Mouse (Mus musculus): ENCODE results near the gene Lpcat3. TPM values are rescaled to one million over a fixed set of nuclear protein-coding genes. Genes with fewer than 3 reads are reported as not detected.

Lpcat3 gene
- polyA plus RNA-seq, 1 experiment from 2014 or later: 43.6 TPM

- WGBS: 88% methylated on average over 10 of the region's 10 CpGs
- no peak for DNase-seq (ENCODE audit: low spot score)
- H3K4me3 ChIP-seq: peak overlapping the region; percentile 77
- H3K27ac ChIP-seq: peak overlapping the region; percentile 99
- no peaks in the 10 kb centered on the region for H3K9me3 ChIP-seq
- peaks cover 43% of the 10 kb centered on the region for H3K4me1 ChIP-seq (replicated peaks)
- H3K36me3 ChIP-seq: peaks cover 19% of the 10 kb centered on the region
- no peaks in the 10 kb centered on the region for H3K27me3 ChIP-seq (ENCODE audit: insufficient read depth, poor library complexity, severe bottlenecking)
Measured at GRCm38 (mm10) chr6:124739231-124739796, 76.5 kb downstream of the Lpcat3 start.

- Histone ChIP-seq H3K27me3 (ENCODE audit: insufficient read depth, poor library complexity, severe bottlenecking) (no peaks in the 10 kb centered on the region), H3K36me3 (peaks cover 29% of the 10 kb centered on the region), H3K9me3 (no peaks in the 10 kb centered on the region), H3K4me1 (replicated peaks) (peaks cover 51% of the 10 kb centered on the region), H3K4me3 (peak overlapping the region; percentile 77), H3K27ac (peak overlapping the region; percentile 99)
- DNase-seq (ENCODE audit: low spot score): no peak
- WGBS: under 1% methylated on average over 29 of the region's 29 CpGs
Measured at GRCm38 (mm10) chr6:124740211-124740887, 77.5 kb downstream of the Lpcat3 start.

- Histone ChIP-seq H3K27ac (peak within 1 kb of the TSS; percentile 99), H3K9me3 (no peaks in the 10 kb centered on the region), H3K4me3 (peak within 1 kb of the TSS; percentile 77), H3K4me1 (replicated peaks) (peaks cover 59% of the 10 kb centered on the region), H3K27me3 (ENCODE audit: insufficient read depth, poor library complexity, severe bottlenecking) (no peaks in the 10 kb centered on the region), H3K36me3 (peaks cover 29% of the 10 kb centered on the region)
- under 1% methylated on average over 41 of the region's 41 CpGs for WGBS
- peak; percentile 96 for DNase-seq (ENCODE audit: low spot score)
Measured at GRCm38 (mm10) chr6:124740888-124741761, 78.3 kb downstream of the Lpcat3 start, which contains the start of gene Grcc10. Gene Grcc10 (minus strand): TSS chr6:124741374.

- H3K36me3 ChIP-seq: peaks cover 33% of the 10 kb centered on the region
- H3K27me3 ChIP-seq (ENCODE audit: insufficient read depth, poor library complexity, severe bottlenecking): no peaks in the 10 kb centered on the region
- peak overlapping the region; percentile 99 for H3K27ac ChIP-seq
- H3K4me1 ChIP-seq (replicated peaks): peaks cover 66% of the 10 kb centered on the region
- no peaks in the 10 kb centered on the region for H3K9me3 ChIP-seq
- H3K4me3 ChIP-seq: peak overlapping the region; percentile 77
- DNase-seq (ENCODE audit: low spot score): no peak
- 69% methylated on average over 3 of the region's 3 CpGs for WGBS
Measured at GRCm38 (mm10) chr6:124741842-124742241, 79.0 kb downstream of the Lpcat3 start.

- Histone ChIP-seq H3K4me3 (no peak overlapping the region; the same call in 1 of the 2 replicates), H3K27me3 (ENCODE audit: insufficient read depth, poor library complexity, severe bottlenecking) (no peaks in the 10 kb centered on the region), H3K27ac (peak overlapping the region; percentile 40; the same call in 1 of the 2 replicates), H3K9me3 (no peaks in the 10 kb centered on the region), H3K4me1 (replicated peaks) (peaks cover 72% of the 10 kb centered on the region), H3K36me3 (peaks cover 44% of the 10 kb centered on the region)
- DNase-seq (ENCODE audit: low spot score): no peak
- WGBS: 90% methylated on average over 15 of the region's 15 CpGs
Measured at GRCm38 (mm10) chr6:124742839-124743514, 80.2 kb downstream of the Lpcat3 start.

- Histone ChIP-seq H3K27me3 (ENCODE audit: insufficient read depth, poor library complexity, severe bottlenecking) (no peaks in the 10 kb centered on the region), H3K4me1 (replicated peaks) (peaks cover 67% of the 10 kb centered on the region), H3K36me3 (peaks cover 51% of the 10 kb centered on the region), H3K9me3 (no peaks in the 10 kb centered on the region), H3K4me3 (no peak overlapping the region), H3K27ac (no peak overlapping the region)
- no peak for DNase-seq (ENCODE audit: low spot score)
- WGBS: 90% methylated on average over 8 of the region's 8 CpGs
Measured at GRCm38 (mm10) chr6:124743647-124744046, 80.8 kb downstream of the Lpcat3 start.

GRCm38 (mm10) chr6:124744755-124745321, 82.0 kb downstream of the Lpcat3 start:
- H3K27me3 ChIP-seq (ENCODE audit: insufficient read depth, poor library complexity, severe bottlenecking): no peaks in the 10 kb centered on the region
- no peak for DNase-seq (ENCODE audit: low spot score)
- no peaks in the 10 kb centered on the region for H3K9me3 ChIP-seq
- H3K4me3 ChIP-seq: peak overlapping the region; percentile 68
- WGBS: 72% methylated on average over 26 of the region's 26 CpGs
- peak overlapping the region; percentile 95 for H3K27ac ChIP-seq
- peaks cover 55% of the 10 kb centered on the region for H3K4me1 ChIP-seq (replicated peaks)
- peaks cover 63% of the 10 kb centered on the region for H3K36me3 ChIP-seq

GRCm38 (mm10) chr6:124745490-124746295, 82.9 kb downstream of the Lpcat3 start:
- H3K27me3 ChIP-seq (ENCODE audit: insufficient read depth, poor library complexity, severe bottlenecking): no peaks in the 10 kb centered on the region
- 1% methylated on average over 85 of the region's 85 CpGs for WGBS
- DNase-seq (ENCODE audit: low spot score): peak; percentile 93
- no peaks in the 10 kb centered on the region for H3K9me3 ChIP-seq
- peaks cover 48% of the 10 kb centered on the region for H3K4me1 ChIP-seq (replicated peaks)
- H3K4me3 ChIP-seq: peak overlapping the region; percentile 68
- H3K36me3 ChIP-seq: peaks cover 71% of the 10 kb centered on the region
- H3K27ac ChIP-seq: peak overlapping the region; percentile 95

GRCm38 (mm10) chr6:124746296-124746605, 83.4 kb downstream of the Lpcat3 start:
- 17% methylated on average over 8 of the region's 8 CpGs for WGBS
- Histone ChIP-seq H3K4me1 (replicated peaks) (peaks cover 47% of the 10 kb centered on the region), H3K4me3 (peak overlapping the region; percentile 68), H3K27ac (peak overlapping the region; percentile 95), H3K27me3 (ENCODE audit: insufficient read depth, poor library complexity, severe bottlenecking) (no peaks in the 10 kb centered on the region), H3K9me3 (no peaks in the 10 kb centered on the region), H3K36me3 (peaks cover 75% of the 10 kb centered on the region)
- DNase-seq (ENCODE audit: low spot score): no peak

GRCm38 (mm10) chr6:124746654-124747632, 84.1 kb downstream of the Lpcat3 start:
- Histone ChIP-seq H3K27me3 (ENCODE audit: insufficient read depth, poor library complexity, severe bottlenecking) (no peaks in the 10 kb centered on the region), H3K36me3 (peaks cover 79% of the 10 kb centered on the region), H3K4me1 (replicated peaks) (peaks cover 41% of the 10 kb centered on the region), H3K27ac (peak overlapping the region; percentile 95), H3K4me3 (peak overlapping the region; percentile 68), H3K9me3 (no peaks in the 10 kb centered on the region)
- WGBS: 87% methylated on average over 7 of the region's 7 CpGs
- no peak for DNase-seq (ENCODE audit: low spot score)

- DNase-seq (ENCODE audit: low spot score): no peak
- WGBS: 90% methylated on average over 8 of the region's 8 CpGs
- Histone ChIP-seq H3K9me3 (no peaks in the 10 kb centered on the region), H3K27ac (no peak overlapping the region), H3K4me3 (no peak overlapping the region), H3K4me1 (replicated peaks) (peaks cover 39% of the 10 kb centered on the region), H3K36me3 (peaks cover 64% of the 10 kb centered on the region), H3K27me3 (ENCODE audit: insufficient read depth, poor library complexity, severe bottlenecking) (no peaks in the 10 kb centered on the region)
Measured at GRCm38 (mm10) chr6:124750405-124750804, 87.6 kb downstream of the Lpcat3 start.

All from hindbrain, embryonic 10.5 days (tissue).